Mouse (Mus musculus): ENCODE data around the gene C77080.

The C77080 gene

DNA sequence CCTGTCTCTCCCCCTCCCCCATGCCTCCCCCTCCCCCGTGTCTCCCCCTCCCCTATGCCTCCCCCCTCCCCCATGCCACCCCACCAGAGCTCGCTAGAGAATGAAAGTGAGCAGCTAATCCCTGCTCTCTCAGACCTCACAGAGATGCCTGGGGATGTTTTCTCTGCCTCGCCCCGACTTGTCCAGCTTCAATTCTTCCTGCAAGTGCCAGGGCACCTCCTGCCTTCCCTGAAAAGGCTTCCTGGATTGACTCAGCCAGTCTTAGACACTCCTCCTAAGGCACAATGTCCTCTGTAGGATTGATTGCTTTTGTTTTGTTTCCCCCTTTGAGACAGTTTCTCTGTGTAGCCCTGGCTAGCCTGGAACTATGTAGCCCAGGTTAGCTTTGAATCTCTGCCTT is at the start of gene C77080:
Gene C77080, minus strand, starts transcription at position 209 of the 400 bp plus-strand sequence.
- in situ Hi-C loops (cut with MboI; ENCODE audit: low pct_unique_long_range_greater_than_20kb in 1 of 2, low sequenced_read_pairs in 2 of 2, unreplicated experiment in 1 of 2), result no loop called here

DNA sequence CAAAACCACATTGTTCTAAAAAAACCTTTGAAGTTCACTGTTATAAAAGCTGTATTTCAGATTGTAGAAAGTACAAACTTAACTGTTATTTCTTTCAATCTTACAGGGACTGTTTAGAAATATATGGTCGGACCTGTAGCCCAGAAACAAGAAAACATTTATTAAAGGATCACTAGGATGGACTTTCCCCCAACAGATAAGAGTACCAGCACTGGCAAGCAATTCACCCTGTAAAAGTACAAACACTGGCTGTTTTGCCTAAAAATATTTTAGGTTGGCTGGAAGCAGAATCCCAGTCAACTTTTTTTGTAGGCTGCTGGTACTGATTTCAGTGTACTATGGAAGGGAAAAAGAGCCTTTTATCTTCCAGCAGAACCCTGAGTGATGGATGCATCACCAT is 46.7 kb upstream of the C77080 start:
- in situ Hi-C loops (cut with MboI; ENCODE audit: low pct_unique_long_range_greater_than_20kb in 1 of 2, low sequenced_read_pairs in 2 of 2, unreplicated experiment in 1 of 2), result no loop called here

DNA sequence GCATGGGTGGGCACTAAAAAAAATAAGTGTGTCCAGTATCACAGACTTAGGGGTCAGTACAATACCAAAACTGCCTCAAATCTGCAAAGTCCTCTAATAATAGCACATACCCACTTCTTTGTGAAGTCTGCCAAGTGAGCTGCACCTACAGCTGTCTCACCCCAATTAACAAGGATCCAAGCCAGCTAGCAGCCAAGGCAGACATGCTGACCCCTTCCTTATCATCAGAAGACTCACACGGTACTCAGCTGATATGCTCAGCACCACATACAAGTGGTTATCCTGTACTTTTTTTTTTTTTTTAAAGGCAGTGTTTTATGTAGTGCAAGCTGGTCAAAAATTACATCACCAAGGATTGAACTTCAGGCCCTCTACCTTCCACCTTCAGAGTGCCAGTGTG is 43.1 kb upstream of the C77080 start:
- in situ Hi-C loops (cut with MboI; ENCODE audit: low pct_unique_long_range_greater_than_20kb in 1 of 2, low sequenced_read_pairs in 2 of 2, unreplicated experiment in 1 of 2), result no loop called here

DNA sequence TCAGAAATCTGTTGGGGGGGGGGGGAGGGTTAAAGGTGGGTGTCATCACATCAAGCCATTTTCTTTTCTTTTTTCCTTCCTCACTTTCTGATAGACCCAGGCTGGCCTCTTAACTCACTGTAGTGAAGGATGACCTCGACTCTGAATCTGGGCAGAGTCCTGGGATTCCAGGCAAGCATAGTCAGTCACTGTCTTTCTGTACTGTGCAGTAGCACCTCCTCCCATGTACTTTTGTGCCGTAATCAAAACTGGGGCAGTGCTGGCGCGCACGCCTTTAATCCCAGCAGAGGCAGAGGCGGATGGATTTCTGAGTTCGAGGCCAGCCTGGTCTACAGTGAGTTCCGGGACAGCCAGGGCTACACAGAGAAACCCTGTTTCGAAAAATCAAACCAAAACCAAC is 42.6 kb upstream of the C77080 start:
- in situ Hi-C loops (cut with MboI; ENCODE audit: low pct_unique_long_range_greater_than_20kb in 1 of 2, low sequenced_read_pairs in 2 of 2, unreplicated experiment in 1 of 2), result no loop called here

DNA sequence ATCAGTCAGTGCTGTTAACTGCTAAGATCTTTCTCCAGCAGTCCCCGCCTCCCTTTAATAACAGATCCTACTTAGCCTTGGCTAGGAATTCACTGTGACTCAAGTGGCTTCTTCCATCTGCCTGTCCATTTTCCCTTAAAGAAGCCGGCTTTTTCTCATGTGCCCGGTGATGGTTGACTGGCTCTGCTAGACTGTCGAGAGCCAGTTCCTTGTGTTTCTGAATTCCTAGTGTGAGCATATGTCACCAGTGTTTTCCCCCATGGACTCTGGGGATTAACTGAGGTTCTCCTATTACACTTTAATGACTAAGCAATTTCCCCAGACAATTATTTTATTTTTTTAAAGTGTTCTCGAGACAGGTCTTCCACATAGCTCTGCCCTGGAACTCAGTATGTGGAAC is 42.2 kb upstream of the C77080 start:
- in situ Hi-C loops (cut with MboI; ENCODE audit: low pct_unique_long_range_greater_than_20kb in 1 of 2, low sequenced_read_pairs in 2 of 2, unreplicated experiment in 1 of 2), result no loop called here

DNA sequence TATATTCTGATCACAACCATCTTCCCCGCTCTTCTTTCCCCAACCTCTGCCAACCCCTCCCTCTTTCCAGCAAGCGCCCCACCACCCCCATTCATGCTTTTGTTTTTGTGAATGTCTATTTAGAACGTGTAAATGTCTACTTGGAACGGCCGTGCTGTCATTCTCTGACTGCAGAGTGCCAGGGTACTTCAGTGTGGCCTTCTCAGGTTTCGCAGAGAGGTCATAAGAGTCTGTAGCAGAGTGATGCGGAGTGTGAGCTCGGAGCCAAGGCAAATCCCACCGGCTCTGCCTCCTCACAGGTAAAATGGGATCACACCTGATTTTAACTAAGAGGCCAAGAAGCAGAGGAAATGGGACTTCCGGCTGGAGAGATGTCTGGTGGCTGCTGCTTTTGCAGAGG is 37.9 kb upstream of the C77080 start:
- in situ Hi-C loops (cut with MboI; ENCODE audit: low pct_unique_long_range_greater_than_20kb in 1 of 2, low sequenced_read_pairs in 2 of 2, unreplicated experiment in 1 of 2), result no loop called here

DNA sequence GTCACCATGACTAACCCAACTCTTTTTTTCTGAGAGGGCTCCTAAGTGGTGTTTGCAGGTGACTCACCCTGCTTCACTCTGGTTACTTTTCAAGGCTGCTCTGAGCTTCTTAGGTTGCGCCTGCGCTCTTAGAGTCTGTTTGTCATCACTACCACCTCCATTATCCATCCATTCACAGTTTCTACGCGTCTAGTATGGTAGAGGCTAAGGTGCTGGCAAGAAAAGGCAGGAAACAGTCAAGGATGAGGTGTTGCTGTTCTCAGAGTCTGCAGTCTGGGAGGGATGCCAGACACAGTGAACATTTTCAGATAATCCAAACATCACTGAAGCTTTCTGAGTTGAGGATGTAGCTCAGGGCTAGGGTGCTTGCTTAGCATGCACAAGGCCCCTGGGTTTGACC is 36.5 kb upstream of the C77080 start:
- in situ Hi-C loops (cut with MboI; ENCODE audit: low pct_unique_long_range_greater_than_20kb in 1 of 2, low sequenced_read_pairs in 2 of 2, unreplicated experiment in 1 of 2), result no loop called here

DNA sequence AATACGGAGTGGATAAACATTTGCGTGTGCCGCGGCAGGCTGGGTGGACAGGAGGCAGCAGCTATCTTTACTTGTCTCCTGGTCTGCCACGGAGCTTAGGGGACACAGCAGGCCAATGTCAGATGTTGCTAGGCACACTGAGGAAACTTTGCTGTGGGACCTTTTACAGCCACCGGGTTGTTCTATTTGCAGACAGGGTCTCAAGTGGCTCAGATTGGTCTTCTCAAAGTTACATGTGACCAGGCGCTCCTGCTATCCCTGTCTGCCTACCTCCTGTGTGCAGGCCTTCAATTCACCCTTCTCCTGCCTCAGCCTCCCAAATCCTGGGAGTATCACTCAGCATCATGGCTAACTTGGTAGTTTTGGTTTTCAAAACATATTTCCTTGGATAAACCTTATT is 34.9 kb upstream of the C77080 start:
- in situ Hi-C loops (cut with MboI; ENCODE audit: low pct_unique_long_range_greater_than_20kb in 1 of 2, low sequenced_read_pairs in 2 of 2, unreplicated experiment in 1 of 2), result no loop called here

DNA sequence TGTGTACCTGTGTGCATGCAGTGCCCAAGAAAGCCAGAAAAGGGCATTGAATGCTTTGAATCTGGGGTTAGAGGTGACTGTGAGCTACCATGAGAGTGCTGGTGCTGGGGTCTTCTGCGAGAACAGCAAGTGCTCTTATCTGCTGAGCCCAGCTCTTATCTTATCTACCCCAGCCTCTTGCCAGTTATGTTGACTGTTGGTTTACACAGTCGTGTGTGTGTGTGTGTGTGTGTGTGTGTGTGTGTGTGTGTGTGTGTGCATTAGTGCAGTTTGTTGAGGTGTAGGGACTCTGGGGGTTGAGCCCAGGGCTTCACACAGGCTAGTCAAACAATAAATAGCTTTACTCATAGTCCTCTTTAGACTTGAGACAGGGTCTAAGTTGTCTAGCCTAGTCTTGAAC is 34.0 kb upstream of the C77080 start:
- in situ Hi-C loops (cut with MboI; ENCODE audit: low pct_unique_long_range_greater_than_20kb in 1 of 2, low sequenced_read_pairs in 2 of 2, unreplicated experiment in 1 of 2), result no loop called here

DNA sequence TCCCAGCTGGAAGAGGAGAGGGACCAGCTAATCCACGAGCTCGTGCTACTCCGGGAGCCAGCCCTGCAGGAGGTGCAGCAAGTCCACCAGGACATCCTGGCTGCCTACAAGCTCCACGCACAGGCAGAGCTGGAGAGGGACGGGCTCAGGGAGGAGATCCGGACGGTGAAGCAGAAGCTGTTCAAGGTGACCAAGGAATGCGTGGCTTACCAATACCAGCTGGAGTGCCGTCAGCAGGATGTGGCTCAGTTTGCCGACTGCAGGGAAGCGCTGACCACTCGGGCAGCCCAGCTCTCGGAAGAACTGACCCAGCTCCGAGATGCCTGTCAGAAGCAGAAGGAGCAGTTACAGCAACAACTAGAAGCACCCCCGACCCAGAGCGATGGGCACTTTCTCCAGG is 32.5 kb upstream of the C77080 start:
- in situ Hi-C loops (cut with MboI; ENCODE audit: low pct_unique_long_range_greater_than_20kb in 1 of 2, low sequenced_read_pairs in 2 of 2, unreplicated experiment in 1 of 2), result no loop called here

DNA sequence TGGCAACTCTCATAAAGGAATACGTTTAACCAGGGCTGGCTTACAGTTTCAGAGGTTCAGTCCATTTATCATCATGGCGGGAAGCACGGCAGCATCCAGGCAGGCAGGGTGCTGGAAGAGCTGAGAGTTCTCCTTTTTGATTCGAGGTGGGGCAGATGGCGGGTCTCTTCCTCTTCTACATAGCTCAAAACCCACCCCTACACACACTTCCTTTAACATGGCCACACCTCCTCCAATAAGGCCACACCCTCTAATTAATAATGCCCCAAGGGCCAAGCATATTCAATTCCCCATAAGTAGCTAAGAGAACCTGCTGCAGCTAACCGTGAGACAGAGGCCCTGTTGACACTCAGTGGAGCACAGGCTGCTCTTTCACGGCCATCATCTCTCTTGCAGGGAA is 31.6 kb upstream of the C77080 start:
- in situ Hi-C loops (cut with MboI; ENCODE audit: low pct_unique_long_range_greater_than_20kb in 1 of 2, low sequenced_read_pairs in 2 of 2, unreplicated experiment in 1 of 2), result no loop called here

DNA sequence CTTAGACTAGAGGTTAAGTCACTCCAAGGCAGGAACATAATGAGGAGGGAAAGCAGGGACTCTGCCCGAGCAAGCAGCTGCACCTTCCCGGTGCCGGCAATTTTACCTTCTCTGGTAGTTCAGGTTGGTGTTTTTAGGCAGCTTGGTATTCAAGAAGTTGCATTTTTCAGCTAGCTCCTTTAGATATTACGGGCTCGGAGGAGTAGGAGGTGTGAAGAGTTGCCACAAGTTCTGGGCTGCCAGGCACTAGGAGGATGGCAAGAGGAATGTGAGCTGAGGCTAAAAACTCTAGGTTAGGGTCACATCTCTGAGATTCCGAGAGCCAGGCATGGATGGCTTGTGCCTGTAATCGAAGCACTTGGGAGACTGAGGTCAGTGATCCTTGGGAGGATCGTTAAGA is 28.5 kb upstream of the C77080 start:
- in situ Hi-C loops (cut with MboI; ENCODE audit: low pct_unique_long_range_greater_than_20kb in 1 of 2, low sequenced_read_pairs in 2 of 2, unreplicated experiment in 1 of 2), result no loop called here

DNA sequence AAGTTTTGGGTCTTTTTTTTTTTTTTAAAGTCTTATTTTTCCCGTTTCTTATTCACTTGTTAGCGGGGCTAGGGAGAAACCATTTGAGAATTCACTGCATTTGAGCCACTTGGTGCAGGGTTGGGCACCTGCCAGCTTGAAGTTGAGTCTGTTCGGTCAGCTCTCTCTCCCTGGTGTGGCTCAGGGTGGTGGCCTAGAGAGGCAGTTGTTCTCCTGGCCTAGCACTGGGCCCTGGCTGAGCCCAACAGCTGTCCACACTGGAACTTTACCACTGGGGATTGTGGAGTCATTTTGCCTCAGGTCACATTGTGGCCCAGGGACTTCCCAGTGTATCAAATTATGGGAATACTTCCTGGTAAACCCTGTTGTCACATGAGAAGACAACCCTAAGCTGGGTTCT is 26.9 kb upstream of the C77080 start:
- in situ Hi-C loops (cut with MboI; ENCODE audit: low pct_unique_long_range_greater_than_20kb in 1 of 2, low sequenced_read_pairs in 2 of 2, unreplicated experiment in 1 of 2), result no loop called here

DNA sequence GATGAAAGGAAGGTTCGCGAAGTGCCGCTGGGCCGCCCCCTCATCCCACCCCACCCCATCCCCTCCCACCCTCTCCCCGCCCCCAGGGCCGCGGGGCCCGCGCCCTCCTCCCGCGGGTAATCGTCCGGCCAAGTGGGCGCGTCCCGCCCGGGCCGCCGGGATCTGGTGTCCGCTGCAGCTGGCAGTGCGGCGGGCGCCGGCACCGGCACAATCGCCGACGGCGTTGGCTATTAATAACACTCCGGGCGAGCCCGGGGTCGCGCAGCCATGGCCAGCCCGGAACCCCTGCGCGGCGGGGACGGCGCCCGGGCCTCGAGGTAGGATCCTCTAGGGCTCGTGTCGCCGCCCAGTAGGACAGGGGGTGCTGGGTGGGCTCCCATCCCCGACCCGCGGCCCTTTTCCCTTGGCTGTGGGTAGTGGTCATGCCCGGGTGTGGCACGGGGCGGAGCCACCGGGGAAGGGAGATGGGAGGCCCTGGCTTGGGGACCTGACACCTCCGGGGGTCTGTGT is 26.3 kb upstream of the C77080 start, which contains the start of gene Sync:
Gene Sync, plus strand, starts transcription at position 146 of the 510 bp plus-strand sequence.
- in situ Hi-C loops (cut with MboI; ENCODE audit: low pct_unique_long_range_greater_than_20kb in 1 of 2, low sequenced_read_pairs in 2 of 2, unreplicated experiment in 1 of 2), result no loop called here

DNA sequence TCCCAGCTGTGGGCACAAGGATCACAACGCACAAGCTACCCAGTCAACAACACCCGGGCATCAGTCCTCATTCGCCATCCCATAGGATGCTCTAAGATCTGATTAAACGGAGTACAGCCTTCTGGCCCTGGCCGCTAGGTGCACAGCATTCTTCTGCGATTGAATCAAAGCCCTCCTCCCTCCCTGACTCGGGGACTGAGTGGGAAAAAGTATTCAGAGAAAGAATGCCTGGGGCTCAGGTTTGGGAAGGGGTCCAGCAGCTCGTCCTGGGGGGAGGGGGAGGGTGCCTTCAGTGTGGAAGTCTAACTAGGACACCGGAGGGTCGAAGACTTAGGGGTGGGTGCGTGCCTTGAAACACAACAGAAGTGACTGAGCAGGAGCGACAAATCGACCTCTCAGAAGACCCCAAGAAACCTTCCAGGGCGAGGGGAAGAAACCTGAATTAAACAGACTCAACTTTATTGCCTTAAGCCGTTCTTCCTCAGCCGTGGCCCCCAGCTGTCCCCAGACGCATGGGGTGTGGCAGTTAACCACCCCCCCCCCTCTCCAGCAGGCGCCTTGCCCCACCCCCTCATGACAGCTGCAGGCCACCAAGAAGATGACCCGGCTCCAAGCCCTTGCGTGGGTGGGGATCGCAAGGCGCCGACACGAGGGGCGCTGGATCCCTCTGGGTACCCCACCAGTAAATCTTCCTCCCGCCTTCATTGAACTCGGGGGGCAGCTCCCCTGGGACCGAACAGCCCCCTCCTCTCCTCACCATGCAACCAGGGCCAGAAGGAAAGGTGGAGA is 25.7 kb upstream of the C77080 start:
- in situ Hi-C loops (cut with MboI; ENCODE audit: low pct_unique_long_range_greater_than_20kb in 1 of 2, low sequenced_read_pairs in 2 of 2, unreplicated experiment in 1 of 2), result no loop called here

DNA sequence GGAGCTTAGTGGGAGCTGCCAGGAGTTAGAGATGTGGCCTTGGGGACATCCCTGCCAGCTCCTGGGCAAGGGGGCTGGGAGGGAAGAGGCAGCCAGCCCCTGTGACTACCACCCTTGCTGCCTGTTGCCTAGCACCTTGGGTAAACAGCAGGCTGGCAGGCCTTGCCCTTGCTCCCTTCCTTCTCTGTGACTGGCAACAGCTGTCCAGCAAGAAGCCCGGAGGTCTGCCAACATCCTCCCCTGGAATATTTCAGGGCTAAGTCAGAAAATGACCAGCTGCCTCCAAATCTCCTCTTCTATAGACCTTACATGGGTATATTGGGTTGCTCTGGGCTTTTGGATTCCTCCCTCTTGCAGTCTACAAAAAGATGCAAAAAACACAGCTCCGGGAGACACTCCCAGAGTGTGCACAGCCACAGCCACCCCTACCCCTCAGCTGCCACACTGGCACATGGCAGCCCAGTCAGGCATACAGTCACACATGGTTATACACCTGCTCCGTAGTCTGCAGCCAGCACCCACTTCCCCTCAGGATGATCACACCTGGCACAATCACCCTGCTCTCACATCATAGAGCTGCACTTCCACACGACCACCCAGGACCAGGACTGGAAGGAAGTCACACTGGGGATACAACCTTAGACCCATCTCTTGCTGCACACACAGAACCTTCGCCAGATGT is 24.9 kb upstream of the C77080 start:
- in situ Hi-C loops (cut with MboI; ENCODE audit: low pct_unique_long_range_greater_than_20kb in 1 of 2, low sequenced_read_pairs in 2 of 2, unreplicated experiment in 1 of 2), result no loop called here

DNA sequence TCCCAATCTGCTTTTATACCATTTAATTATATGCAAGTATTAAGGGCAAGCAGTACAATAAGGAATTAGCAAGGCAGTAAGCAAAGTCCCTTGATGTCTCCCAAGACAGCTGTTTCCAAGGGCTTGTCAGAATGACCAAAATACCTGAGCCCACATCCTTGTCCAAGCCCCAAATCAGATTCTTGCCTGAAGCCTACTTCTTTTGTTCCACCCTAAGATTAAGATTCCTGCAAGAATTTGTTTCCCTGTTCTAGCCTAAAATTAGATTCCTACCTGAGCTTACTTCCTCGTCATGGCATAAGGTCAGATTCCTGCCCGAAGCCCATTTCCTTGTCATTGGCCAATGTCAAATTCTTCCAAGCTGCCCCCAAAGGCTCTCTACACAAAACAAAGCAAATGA is 23.5 kb upstream of the C77080 start:
- in situ Hi-C loops (cut with MboI; ENCODE audit: low pct_unique_long_range_greater_than_20kb in 1 of 2, low sequenced_read_pairs in 2 of 2, unreplicated experiment in 1 of 2), result no loop called here

DNA sequence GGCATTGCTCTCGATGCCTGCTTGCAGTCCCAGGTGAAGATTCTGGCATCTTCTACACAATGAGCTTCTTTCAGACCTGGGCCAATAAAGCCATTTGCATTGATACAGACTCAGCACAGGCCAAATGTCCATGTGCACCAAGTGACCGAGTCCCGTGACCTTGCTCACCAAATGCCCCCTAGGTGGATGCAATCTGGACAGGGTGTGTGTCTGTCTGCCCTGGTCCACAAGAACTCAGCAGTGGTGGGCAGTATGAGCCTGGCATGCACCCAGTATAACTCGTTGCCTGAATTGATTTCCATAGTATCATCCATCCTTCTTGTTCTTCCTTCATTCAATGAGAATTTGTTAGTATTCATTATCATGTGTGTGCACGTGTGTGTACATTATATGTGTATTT is 22.0 kb upstream of the C77080 start:
- in situ Hi-C loops (cut with MboI; ENCODE audit: low pct_unique_long_range_greater_than_20kb in 1 of 2, low sequenced_read_pairs in 2 of 2, unreplicated experiment in 1 of 2), result no loop called here

DNA sequence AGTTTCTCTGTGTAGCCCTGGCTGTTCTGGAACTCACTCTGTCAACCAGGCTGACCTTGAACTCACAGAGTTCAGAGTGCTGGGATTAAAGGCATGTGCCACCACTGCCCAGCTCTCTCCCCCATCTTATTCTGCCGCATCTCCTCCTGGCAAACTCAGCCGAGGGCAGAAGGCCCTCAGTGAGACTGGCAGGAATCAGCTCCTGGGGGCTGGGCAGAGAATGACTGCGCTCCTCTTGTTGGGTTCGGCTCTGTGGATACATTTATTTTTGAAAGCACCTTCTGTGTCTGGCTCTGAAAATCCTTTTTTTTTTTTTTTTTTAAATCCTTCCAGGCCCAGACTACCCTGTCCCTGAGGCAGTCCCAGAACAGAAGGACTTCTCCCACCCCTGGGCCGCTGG is 21.6 kb upstream of the C77080 start:
- in situ Hi-C loops (cut with MboI; ENCODE audit: low pct_unique_long_range_greater_than_20kb in 1 of 2, low sequenced_read_pairs in 2 of 2, unreplicated experiment in 1 of 2), result no loop called here

DNA sequence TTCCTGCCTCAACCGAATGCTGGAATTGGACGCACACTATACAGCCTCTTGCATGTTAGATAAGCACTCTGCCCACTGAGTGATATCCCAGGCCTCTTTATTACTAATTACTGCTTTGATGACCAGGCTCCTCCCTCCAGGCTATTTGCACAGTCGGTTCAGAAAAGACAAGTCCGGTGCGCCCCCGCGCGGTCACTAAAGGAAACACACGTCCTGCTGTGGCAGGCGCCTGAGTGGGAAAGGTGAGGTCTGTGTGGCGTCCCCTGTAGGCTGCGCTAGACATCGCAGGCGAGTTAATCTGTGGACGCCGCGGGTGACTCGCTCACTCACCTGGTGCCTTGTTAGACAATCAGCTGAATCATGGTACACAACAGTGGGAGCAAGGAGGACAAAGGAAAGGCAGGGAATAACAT is 15.3 kb upstream of the C77080 start:
- in situ Hi-C loops (cut with MboI; ENCODE audit: low pct_unique_long_range_greater_than_20kb in 1 of 2, low sequenced_read_pairs in 2 of 2, unreplicated experiment in 1 of 2), result loop anchor here (5.0 to 10.0 kb wide), 3 partner anchors 59 to 152 kb away; partner anchors contain the start of gene Hpca (in 1 of the 2)

All from mouse embryonic stem cell (cell line).